Mouse (Mus musculus) hindbrain, embryonic 13.5 days (tissue): ENCODE results near the gene E2f8. TPM values are rescaled to one million over a fixed set of nuclear protein-coding genes. Genes with fewer than 3 reads are reported as not detected.

Experiments
- ATAC-seq: fragments of 200-750 bp; cut with Nextera tagmentation; 2 replicates; pipeline ENCODE4 v1.8.0; 2017; ENCODE audit warnings: moderate TSS enrichment; ENCODE audit not compliant: low FRiP score
- H3K27ac ChIP-seq: fragments of 300-500 bp; sonication (generic); 2 replicates; pipeline ENCODE4 v1.5.1; 2015; ENCODE audit warnings: inconsistent platforms, mild to moderate bottlenecking, moderate library complexity
- H3K27me3 ChIP-seq: fragments of 300-500 bp; sonication (generic); 2 replicates; pipeline ENCODE4 v1.6.1; 2015; ENCODE audit warnings: mild to moderate bottlenecking, inconsistent platforms
- H3K36me3 ChIP-seq: fragments of 300-500 bp; sonication (generic); 2 replicates; pipeline ENCODE4 v1.6.1; 2015; ENCODE audit warnings: mild to moderate bottlenecking, inconsistent platforms
- H3K4me1 ChIP-seq: fragments of 300-500 bp; sonication (generic); replicated peaks from 2 replicates; pipeline ENCODE4 v1.6.1; 2015; ENCODE audit warnings: inconsistent platforms
- H3K4me2 ChIP-seq: fragments of 300-500 bp; sonication (generic); 2 replicates; pipeline ENCODE4 v1.6.1; 2015; ENCODE audit warnings: inconsistent platforms, mild to moderate bottlenecking, moderate library complexity
- H3K4me3 ChIP-seq: fragments of 300-500 bp; sonication (generic); 2 replicates; pipeline ENCODE4 v1.5.1; 2015; ENCODE audit warnings: mild to moderate bottlenecking, inconsistent platforms
- H3K9ac ChIP-seq: fragments of 300-500 bp; sonication (generic); 2 replicates; pipeline ENCODE4 v1.6.1; 2015; ENCODE audit warnings: mild to moderate bottlenecking, inconsistent platforms
- H3K9me3 ChIP-seq: fragments of 300-500 bp; sonication (generic); 2 replicates; pipeline ENCODE4 v1.6.1; 2016; ENCODE audit warnings: inconsistent platforms
- WGBS: fragments of 180-500 bp; shearing (Covaris S2); methylation state at CpG from one replicate; pipeline ENCODE4 v1.1.7; 2015; 5-methylcytosine and 5-hydroxymethylcytosine counted together
- polyA plus RNA-seq: library from polyadenylated mRNA; unstranded; fragments of >200 nt; fragmentation: Nextera tagmentation; extraction: Ambion mirVana; gene quantifications from 2 replicates; pipeline ENCODE4 v1.2.1, GENCODE M21; 2015

The E2f8 gene
- polyA plus RNA-seq, 1 experiment from 2014 or later, result 4.0 TPM

DNA sequence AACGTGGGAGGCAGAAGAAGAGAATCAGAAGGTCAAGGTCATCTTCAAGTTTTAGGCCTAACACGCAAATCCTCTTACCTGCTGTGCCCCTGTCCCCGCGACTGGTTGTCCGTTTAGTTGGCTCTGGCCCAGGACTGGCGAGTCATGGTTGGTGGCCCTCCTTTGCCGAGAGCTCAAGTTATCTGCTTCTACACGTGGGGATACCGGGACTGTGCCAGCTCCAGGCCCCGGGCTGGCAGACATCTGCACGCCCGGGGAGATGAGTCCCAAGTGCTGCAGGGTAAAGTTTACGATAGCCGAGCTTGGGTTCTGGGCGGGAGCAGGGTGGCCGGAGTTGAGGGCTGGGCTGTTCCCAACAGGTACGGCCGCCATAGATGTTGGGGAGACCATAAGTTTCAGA, 13.8 kb downstream of the E2f8 start:
- Histone ChIP-seq H3K4me1 (no peaks in the 10 kb centered on the region), H3K27me3 (no peaks in the 10 kb centered on the region), H3K4me3 (no peak overlapping the region), H3K9me3 (no peaks in the 10 kb centered on the region), H3K27ac (no peak overlapping the region), H3K36me3 (peaks cover 11% of the 10 kb centered on the region), H3K4me2 (no peak overlapping the region), H3K9ac (no peak overlapping the region)
- ATAC-seq, result no peak
- 91% methylated on average over 18 of the region's 18 CpGs for WGBS

DNA sequence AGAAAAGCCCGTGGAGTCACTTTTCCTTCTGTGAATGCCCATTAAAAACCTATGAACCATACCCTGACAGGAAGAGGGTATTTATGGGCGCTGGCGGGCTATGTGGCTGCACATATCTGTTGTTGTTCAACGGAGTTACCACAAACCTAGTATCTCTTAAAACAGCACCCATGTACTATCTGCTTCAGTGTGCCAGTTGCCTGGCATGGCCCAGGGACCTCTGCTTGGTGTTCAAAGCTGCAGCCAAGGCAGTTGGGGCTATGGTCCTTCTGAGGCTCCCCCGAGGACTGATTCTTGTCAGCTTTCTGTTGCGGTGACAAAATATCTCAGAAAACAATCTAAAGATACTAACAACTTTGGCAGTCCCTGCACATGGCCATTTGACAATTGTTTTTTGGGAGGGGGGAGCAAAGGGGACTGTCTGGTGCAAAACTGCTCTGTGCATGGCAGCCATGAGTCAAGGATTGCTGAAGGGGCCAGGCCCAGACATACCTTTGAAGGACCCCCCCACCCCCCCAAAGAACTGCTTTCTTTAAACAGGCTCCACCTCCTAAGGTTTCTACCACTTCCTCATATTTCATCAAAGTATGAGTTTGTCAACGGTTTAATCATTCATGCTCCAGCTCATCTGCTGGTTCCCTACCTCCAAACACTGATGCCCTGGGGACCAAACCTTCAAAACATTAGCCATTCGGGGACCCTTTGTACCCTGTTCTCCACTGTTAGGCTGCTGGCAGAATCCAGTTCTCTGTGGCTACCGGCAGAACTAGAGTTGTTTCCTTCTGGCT, 16.5 kb downstream of the E2f8 start:
- Histone ChIP-seq H3K27me3 (no peaks in the 10 kb centered on the region), H3K36me3 (0 out of 2 replicates have a peak, but pooled peaks cover 4% of the 10 kb centered on the region), H3K4me1 (no peaks in the 10 kb centered on the region), H3K4me2 (no peak overlapping the region), H3K27ac (no peak overlapping the region), H3K9ac (no peak overlapping the region), H3K9me3 (no peaks in the 10 kb centered on the region), H3K4me3 (no peak overlapping the region)
- 94% methylated on average over 9 of the region's 9 CpGs for WGBS
- ATAC-seq, result no peak

DNA sequence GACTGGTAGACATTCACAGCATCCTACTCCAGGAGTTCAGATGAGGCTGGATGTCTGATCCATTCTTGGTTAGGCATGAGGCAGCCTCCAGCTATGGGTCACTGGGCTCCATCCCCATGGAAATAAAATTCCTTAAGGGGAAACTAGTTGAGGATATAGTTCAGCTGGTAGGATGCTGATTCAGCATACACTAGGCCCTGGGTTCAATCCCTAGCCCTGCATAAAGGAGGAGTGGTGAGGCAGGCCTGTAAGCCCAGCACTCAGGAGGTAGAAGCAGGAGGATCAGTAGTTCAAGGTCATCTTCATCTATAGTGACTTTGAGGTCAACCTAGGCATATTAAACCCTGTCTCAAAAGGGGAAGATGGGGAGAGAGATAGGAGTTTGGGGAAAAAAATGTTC, 17.2 kb downstream of the E2f8 start:
- Histone ChIP-seq H3K4me3 (no peak overlapping the region), H3K9me3 (no peaks in the 10 kb centered on the region), H3K36me3 (0 out of 2 replicates have a peak, but pooled peaks cover 4% of the 10 kb centered on the region), H3K9ac (no peak overlapping the region), H3K27ac (no peak overlapping the region), H3K27me3 (no peaks in the 10 kb centered on the region), H3K4me2 (no peak overlapping the region), H3K4me1 (no peaks in the 10 kb centered on the region)
- no peak for ATAC-seq

DNA sequence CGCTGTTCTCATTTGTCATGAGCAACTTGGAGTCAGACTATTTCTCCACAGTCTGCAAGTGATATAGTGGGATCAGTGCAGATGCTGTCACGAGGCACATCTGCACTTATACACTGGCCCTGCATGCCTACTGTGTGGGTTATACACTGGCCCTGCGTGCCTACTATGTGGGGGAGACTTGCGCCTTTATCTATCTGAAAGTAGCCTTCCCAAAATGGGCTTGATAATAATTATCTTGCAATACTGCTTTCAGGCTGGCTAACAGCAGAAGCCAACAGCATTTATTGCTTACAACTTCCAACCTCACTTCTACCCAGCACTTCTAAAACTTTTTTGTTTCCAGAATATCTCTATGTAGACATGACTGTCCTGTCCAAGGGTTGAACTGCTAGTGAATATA, 19.6 kb downstream of the E2f8 start:
- no peaks in the 10 kb centered on the region for H3K27me3 ChIP-seq
- H3K4me2 ChIP-seq, result no peak overlapping the region
- no peak overlapping the region for H3K9ac ChIP-seq
- 87% methylated on average over 4 of the region's 4 CpGs for whole genome bisulfite sequencing
- no peaks in the 10 kb centered on the region for H3K4me1 ChIP-seq
- no peak overlapping the region for H3K4me3 ChIP-seq
- H3K36me3 ChIP-seq, result 0 out of 2 replicates have a peak, but pooled peaks cover 4% of the 10 kb centered on the region
- H3K9me3 ChIP-seq, result no peaks in the 10 kb centered on the region
- no peak for ATAC-seq
- no peak overlapping the region for H3K27ac ChIP-seq

DNA sequence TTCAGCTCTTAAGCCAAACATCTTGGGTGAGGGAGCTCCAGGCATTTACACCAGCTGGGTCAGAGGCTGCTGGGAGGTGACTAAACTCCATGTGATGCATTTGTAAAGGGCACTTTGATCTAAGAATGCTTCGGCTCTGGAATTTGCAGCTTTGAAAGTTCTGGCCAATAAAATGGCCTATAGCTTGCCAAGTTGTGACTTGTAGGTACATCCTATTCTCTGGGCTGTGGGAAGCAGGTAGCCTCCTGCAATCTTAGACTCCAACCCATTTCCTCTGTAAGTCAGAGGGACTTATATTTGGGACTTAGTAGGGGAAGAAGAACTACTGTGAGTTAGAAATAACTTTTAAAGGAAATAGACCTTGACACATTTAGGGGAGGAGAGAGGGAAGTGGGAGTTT, 20.4 kb downstream of the E2f8 start:
- Histone ChIP-seq H3K36me3 (0 out of 2 replicates have a peak, but pooled peaks cover 3% of the 10 kb centered on the region), H3K4me2 (no peak overlapping the region), H3K9me3 (no peaks in the 10 kb centered on the region), H3K27me3 (no peaks in the 10 kb centered on the region), H3K9ac (no peak overlapping the region), H3K4me3 (no peak overlapping the region), H3K27ac (no peak overlapping the region), H3K4me1 (no peaks in the 10 kb centered on the region)
- no peak for ATAC-seq
- WGBS, result 76% methylated on average over 1 of the region's 1 CpGs

DNA sequence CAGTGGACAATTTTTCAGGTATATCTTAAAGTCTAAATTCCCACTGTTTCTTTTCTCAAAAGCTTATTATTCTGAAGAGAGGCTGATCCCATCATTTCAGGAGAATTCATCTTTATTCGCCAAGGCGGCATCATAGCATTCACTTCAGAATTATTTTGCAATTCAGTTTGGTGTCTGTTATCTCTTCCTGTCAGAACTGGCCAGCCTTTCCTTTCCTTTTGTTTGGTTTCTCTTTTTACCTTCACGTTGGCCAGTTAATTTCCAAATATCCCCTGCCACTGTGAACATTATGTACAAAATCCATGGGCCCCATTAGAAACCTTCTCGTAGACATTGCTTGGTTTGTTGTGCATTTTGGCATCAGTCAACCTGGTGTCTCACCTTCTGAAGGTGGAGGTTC, 22.0 kb downstream of the E2f8 start:
- H3K4me1 ChIP-seq, result no peaks in the 10 kb centered on the region
- WGBS, result 93% methylated on average over 4 of the region's 4 CpGs

DNA sequence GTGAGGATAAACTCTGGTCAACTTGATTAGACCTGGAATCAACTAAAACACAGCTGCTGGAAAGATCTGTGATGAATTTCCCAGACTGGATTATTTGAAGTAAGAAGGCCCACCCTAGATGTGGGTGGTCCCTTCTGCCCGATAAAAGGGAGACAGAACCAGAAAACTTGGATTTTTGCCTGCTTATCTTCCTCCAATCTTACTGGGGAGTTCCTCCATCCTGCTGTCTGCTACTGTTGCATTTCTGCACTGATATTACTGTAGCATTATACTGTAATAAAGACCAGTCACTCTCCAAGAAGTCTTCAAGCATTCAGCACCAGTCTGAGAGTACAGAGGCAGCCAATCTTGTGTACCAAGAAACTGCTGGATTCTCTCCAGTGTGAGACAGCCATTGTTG, 23.1 kb downstream of the E2f8 start:
- H3K4me2 ChIP-seq, result no peak overlapping the region
- H3K27ac ChIP-seq, result no peak overlapping the region
- ATAC-seq, result no peak
- no peaks in the 10 kb centered on the region for H3K9me3 ChIP-seq
- H3K27me3 ChIP-seq, result no peaks in the 10 kb centered on the region
- 79% methylated on average over 1 of the region's 1 CpGs for WGBS
- H3K4me1 ChIP-seq, result no peaks in the 10 kb centered on the region
- H3K9ac ChIP-seq, result no peak overlapping the region
- H3K4me3 ChIP-seq, result no peak overlapping the region
- no peaks in the 10 kb centered on the region for H3K36me3 ChIP-seq

More for the DNA sequence above, 22.0 kb downstream of the E2f8 start:
- H3K27ac ChIP-seq, result no peak overlapping the region
- no peaks in the 10 kb centered on the region for H3K9me3 ChIP-seq
- H3K4me2 ChIP-seq, result no peak overlapping the region
- ATAC-seq, result no peak
- no peak overlapping the region for H3K9ac ChIP-seq
- H3K27me3 ChIP-seq, result no peaks in the 10 kb centered on the region
- no peaks in the 10 kb centered on the region for H3K36me3 ChIP-seq
- H3K4me3 ChIP-seq, result no peak overlapping the region

DNA sequence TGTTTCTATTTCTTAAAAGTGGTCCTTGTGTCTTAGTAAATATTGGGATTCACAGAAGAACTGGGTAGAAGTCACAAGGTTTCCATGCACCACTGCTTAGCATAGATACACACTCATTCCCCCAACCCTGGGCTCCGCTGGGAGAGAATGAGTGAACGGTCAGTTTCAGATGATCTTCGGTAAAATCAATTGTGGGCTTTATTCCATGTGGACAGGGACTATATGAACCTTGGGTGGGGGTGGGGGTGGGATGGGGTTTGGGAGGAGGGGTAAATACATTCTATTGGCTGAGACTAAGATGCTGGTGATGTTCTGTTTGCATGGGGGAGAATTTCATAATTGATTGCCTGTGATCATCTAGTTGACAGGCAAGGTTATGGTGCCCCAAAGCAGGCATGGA, 25.9 kb downstream of the E2f8 start:
- Histone ChIP-seq H3K4me2 (no peak overlapping the region), H3K27me3 (no peaks in the 10 kb centered on the region), H3K4me1 (0 out of 2 replicates have a peak, but pooled peaks cover 7% of the 10 kb centered on the region), H3K4me3 (no peak overlapping the region), H3K27ac (no peak overlapping the region), H3K9me3 (no peaks in the 10 kb centered on the region), H3K36me3 (no peaks in the 10 kb centered on the region), H3K9ac (no peak overlapping the region)
- whole genome bisulfite sequencing, result 93% methylated on average over 3 of the region's 3 CpGs
- ATAC-seq, result no peak

DNA sequence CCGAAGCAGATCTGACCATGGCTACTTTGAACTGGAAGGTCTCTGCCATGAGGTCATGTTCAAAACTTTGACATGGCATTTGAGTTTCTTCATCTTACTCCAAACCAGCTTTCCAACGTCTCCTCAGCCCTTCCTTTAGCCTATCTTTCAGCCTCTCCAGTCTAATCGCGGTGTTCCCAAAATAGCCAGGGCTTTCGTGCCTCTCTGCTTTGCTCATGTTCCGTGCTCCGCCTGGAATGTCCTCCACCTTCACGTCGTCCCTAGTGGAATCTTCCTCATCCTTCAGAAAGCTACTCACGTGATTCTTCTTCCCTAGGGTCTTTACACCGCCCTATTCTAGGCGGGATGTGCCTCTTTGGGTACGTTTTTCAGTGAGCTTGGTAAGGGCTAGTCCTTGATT, 27.9 kb downstream of the E2f8 start:
- H3K36me3 ChIP-seq, result no peaks in the 10 kb centered on the region
- H3K9ac ChIP-seq, result no peak overlapping the region
- no peak overlapping the region for H3K27ac ChIP-seq
- ATAC-seq, result no peak
- WGBS, result 89% methylated on average over 13 of the region's 13 CpGs
- 0 out of 2 replicates have a peak, but pooled peaks cover 7% of the 10 kb centered on the region for H3K4me1 ChIP-seq
- H3K9me3 ChIP-seq, result no peaks in the 10 kb centered on the region
- H3K4me2 ChIP-seq, result no peak overlapping the region
- no peak overlapping the region for H3K4me3 ChIP-seq
- 0 out of 2 replicates have a peak, but pooled peaks cover 5% of the 10 kb centered on the region for H3K27me3 ChIP-seq

DNA sequence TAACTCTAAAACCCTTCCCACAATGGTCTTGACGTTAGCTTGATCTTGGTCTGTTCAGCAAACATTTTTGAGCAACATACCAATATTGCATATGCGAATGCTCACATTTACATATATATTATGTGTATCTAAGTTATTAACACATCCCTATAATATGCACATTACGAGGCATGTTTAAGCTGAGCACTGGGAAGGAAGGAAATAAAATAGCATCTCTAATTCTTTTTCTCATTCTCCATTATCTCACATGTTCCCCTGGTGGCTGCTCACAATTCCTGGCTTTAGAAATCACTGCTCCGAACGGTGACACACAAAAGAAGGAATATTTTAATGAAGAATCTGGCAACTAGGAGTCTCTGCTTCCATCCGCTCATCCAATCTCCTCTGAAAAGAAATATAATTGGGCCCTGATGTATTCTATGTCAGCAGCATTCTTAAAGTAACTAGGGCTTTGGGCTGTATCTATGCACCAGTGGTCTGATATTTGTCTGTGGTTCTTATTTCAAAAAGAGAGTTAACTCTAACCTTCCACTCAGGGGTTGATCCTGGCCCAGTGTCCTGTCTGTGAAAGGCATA, 29.8 kb downstream of the E2f8 start:
- ATAC-seq, result no peak
- 51% methylated on average over 6 of the region's 6 CpGs for WGBS
- H3K27ac ChIP-seq, result no peak overlapping the region

DNA sequence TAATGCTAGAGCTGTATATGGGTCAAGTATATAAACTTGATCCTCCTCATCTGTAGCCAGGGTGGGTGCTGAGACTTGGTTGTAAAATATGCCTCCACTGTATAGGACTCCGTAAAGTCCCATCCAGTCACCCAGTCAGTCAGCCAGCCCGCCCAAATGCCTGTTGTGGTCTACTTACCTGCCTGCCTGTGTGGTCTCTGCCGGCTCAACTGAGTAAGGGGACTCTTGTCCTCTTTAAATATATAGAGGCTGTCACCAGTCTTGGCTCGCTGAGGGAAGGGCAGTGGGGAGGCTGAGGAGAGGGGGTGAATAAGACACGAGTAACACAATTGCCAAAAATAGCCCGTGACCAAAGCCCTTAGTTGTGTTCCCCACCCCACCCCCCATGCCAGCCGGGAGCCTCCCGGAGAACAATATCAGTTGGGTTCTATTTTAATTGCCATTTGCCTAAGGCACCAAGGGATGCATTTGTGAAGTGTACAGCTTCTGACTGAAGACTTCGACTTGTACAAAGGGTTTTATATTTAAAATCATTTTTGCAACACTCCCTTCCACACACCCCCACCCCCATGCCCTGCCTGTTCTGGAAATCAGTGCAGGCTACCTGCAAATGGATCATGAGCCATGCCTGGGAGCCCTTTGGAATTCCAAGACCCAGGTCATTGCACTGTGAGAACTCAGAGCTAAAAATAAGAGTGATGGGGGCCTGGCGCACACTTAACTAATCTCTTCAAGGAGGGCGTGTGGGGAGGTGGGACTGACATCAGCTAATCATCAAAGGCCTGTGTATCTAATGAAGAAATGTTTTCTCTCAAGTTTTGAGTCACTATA, 33.4 kb downstream of the E2f8 start, which contains the start of gene Csrp3:
Gene Csrp3, minus strand, starts transcription at position 214 of the 831 bp plus-strand sequence.
- WGBS, result 41% methylated on average over 11 of the region's 11 CpGs
- Histone ChIP-seq H3K9ac (no peak within 1 kb of the TSS), H3K4me2 (no peak within 1 kb of the TSS), H3K4me3 (no peak within 1 kb of the TSS), H3K27me3 (peaks cover 56% of the 10 kb centered on the region), H3K27ac (no peak within 1 kb of the TSS), H3K4me1 (peaks cover 18% of the 10 kb centered on the region), H3K9me3 (no peaks in the 10 kb centered on the region), H3K36me3 (no peaks in the 10 kb centered on the region)
- no peak for ATAC-seq

More for the DNA sequence above, 29.8 kb downstream of the E2f8 start:
- no peak overlapping the region for H3K4me2 ChIP-seq
- no peak overlapping the region for H3K4me3 ChIP-seq
- no peaks in the 10 kb centered on the region for H3K36me3 ChIP-seq
- H3K9ac ChIP-seq, result no peak overlapping the region
- no peaks in the 10 kb centered on the region for H3K9me3 ChIP-seq
- peaks cover 20% of the 10 kb centered on the region for H3K27me3 ChIP-seq
- peaks cover 18% of the 10 kb centered on the region for H3K4me1 ChIP-seq

DNA sequence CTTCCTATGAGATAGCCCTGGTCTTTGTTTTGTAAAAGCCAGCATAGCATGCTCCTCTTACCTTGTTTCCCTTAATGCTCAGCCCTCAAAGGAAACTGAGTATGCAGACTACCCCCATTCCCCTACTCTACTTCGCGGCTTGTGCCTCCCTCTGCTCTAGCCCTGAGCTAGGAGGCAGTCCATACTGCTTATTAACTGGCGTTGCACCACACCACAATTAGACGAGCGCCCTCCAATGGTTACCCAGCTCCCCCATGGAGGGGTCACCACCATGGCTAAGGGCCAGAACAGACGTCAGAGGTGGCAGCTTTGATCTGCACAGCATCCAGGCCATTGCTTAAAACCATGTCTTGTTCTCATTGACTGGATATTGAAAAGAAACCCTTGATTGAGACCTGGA, 34.6 kb downstream of the E2f8 start:
- no peak overlapping the region for H3K27ac ChIP-seq
- H3K27me3 ChIP-seq, result peaks cover 69% of the 10 kb centered on the region
- H3K4me2 ChIP-seq, result no peak overlapping the region
- no peaks in the 10 kb centered on the region for H3K36me3 ChIP-seq
- ATAC-seq, result no peak
- no peaks in the 10 kb centered on the region for H3K9me3 ChIP-seq
- H3K4me1 ChIP-seq, result peaks cover 16% of the 10 kb centered on the region
- 53% methylated on average over 6 of the region's 6 CpGs for WGBS
- H3K9ac ChIP-seq, result no peak overlapping the region
- no peak overlapping the region for H3K4me3 ChIP-seq
